Mouse (Mus musculus): ENCODE measurements around the gene Me3.

- no peak for TF ChIP-seq MAX (IDR thresholded peaks at IDR 0.05)
- TF ChIP-seq CTCF (IDR thresholded peaks at IDR 0.05; ENCODE audit: control insufficient read depth, insufficient read depth, insufficient read length), result no peak
- TF ChIP-seq MYOD1 (IDR thresholded peaks at IDR 0.05; ENCODE audit: control insufficient read depth, insufficient read length, low read depth), result no peak
- no peak for TF ChIP-seq USF1 (IDR thresholded peaks at IDR 0.05; ENCODE audit: low read depth)
- no peak for TF ChIP-seq CEBPB (IDR thresholded peaks at IDR 0.05; ENCODE audit: low read depth)
- TF ChIP-seq MYOG (IDR thresholded peaks at IDR 0.05; ENCODE audit: control insufficient read depth, extremely low read depth, insufficient read length), result no peak
- no peak for TF ChIP-seq FOSL1 (IDR thresholded peaks at IDR 0.05; ENCODE audit: insufficient read depth, low read length, poor library complexity, severe bottlenecking)
Observed at GRCm38 (mm10) chr7:89833521-89833920, 201.3 kb downstream of the Me3 start.
